Mouse (Mus musculus) neural tube, embryonic 11.5 days (tissue): ENCODE measurements around the gene Pigb. TPM values are rescaled to one million over a fixed set of nuclear protein-coding genes. Genes with fewer than 3 reads are reported as not detected.
A peak's percentile ranks its signal among the peaks of the same experiment; 100 is the strongest.

Experiments
- ATAC-seq: fragments of 200-750 bp; cut with Nextera tagmentation; 2 replicates; pipeline ENCODE4 v1.8.0; 2017; ENCODE audit warnings: moderate number of reproducible peaks, mild to moderate bottlenecking, moderate TSS enrichment, moderate library complexity; ENCODE audit not compliant: insufficient read depth, low FRiP score, low TSS enrichment
- DNase-seq: peaks from one replicate; pipeline ENCODE4 v3.0.0-alpha.2; 2015; ENCODE audit warnings: low spot score
- H3K27ac ChIP-seq: fragments of 300-500 bp; sonication (generic); 2 replicates; pipeline ENCODE4 v1.5.1; 2014; ENCODE audit warnings: low read depth, mild to moderate bottlenecking, low read length
- H3K27me3 ChIP-seq: fragments of 300-500 bp; sonication (generic); 2 replicates; pipeline ENCODE4 v1.6.1; 2014; ENCODE audit warnings: mild to moderate bottlenecking, low read length, mixed read lengths; ENCODE audit not compliant: control insufficient read depth, insufficient read depth
- H3K36me3 ChIP-seq: fragments of 300-500 bp; sonication (generic); 2 replicates; pipeline ENCODE4 v1.6.1; 2014; ENCODE audit warnings: mild to moderate bottlenecking, low read length, moderate library complexity, mixed read lengths; ENCODE audit not compliant: control insufficient read depth, insufficient read depth
- H3K4me1 ChIP-seq: fragments of 300-500 bp; sonication (generic); 2 replicates; pipeline ENCODE4 v1.6.1; 2014; ENCODE audit warnings: low read length, mixed read lengths; ENCODE audit not compliant: control insufficient read depth, insufficient read depth
- H3K4me2 ChIP-seq: fragments of 300-500 bp; sonication (generic); 2 replicates; pipeline ENCODE4 v1.6.1; 2014; ENCODE audit warnings: low read depth, mild to moderate bottlenecking, moderate library complexity
- H3K4me3 ChIP-seq: fragments of 300-500 bp; sonication (generic); 2 replicates; pipeline ENCODE4 v1.5.1; 2014; ENCODE audit warnings: low read depth, low read length
- H3K9ac ChIP-seq: fragments of 300-500 bp; sonication (generic); 2 replicates; pipeline ENCODE4 v1.6.1; 2014; ENCODE audit warnings: mild to moderate bottlenecking, low read length
- H3K9me3 ChIP-seq: fragments of 300-500 bp; sonication (generic); 2 replicates; pipeline ENCODE4 v1.6.1; 2016; ENCODE audit warnings: low read length; ENCODE audit not compliant: control insufficient read depth
- WGBS: fragments of 180-500 bp; shearing (Covaris S2); extraction: QIAGEN DNeasy Blood & Tissue Kit; methylation state at CpG from one replicate; pipeline ENCODE4 v1.1.7; 2014; 5-methylcytosine and 5-hydroxymethylcytosine counted together
- polyA plus RNA-seq: library from polyadenylated mRNA; unstranded; fragments of >200 nt; fragmentation: Nextera tagmentation; extraction: Ambion mirVana; gene quantifications from 2 replicates; pipeline ENCODE4 v1.2.1, GENCODE M21; 2014

Pigb gene
- polyA plus RNA-seq, 1 experiment from 2014 or later: 17.7 TPM

DNA sequence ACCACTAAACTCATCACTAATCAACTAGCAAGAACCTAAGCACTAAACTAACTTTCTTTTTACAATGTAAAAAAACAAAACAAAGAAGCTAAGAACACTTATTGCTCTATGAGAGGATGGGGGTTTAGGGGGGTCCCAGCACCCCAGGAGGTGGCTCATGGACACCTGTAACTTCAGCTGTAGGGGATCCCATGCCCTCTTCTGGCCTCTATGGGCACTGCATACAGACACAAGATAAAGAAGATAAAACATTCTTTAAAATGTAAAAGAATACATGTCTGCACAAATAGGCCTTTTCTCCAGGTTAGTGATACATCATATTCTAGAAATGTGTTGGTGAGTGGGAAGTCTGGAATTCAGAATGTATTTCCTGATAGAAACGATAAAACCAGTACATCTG is 6.8 kb downstream of the Pigb start:
- Histone ChIP-seq H3K27me3 (no peaks in the 10 kb centered on the region), H3K9ac (no peak overlapping the region), H3K4me2 (no peak overlapping the region), H3K4me3 (no peak overlapping the region), H3K36me3 (no peaks in the 10 kb centered on the region), H3K4me1 (no peaks in the 10 kb centered on the region), H3K27ac (no peak overlapping the region), H3K9me3 (no peaks in the 10 kb centered on the region)
- 90% methylated on average over 1 of the region's 1 CpGs for WGBS
- DNase-seq (no peak), ATAC-seq (no peak)

DNA sequence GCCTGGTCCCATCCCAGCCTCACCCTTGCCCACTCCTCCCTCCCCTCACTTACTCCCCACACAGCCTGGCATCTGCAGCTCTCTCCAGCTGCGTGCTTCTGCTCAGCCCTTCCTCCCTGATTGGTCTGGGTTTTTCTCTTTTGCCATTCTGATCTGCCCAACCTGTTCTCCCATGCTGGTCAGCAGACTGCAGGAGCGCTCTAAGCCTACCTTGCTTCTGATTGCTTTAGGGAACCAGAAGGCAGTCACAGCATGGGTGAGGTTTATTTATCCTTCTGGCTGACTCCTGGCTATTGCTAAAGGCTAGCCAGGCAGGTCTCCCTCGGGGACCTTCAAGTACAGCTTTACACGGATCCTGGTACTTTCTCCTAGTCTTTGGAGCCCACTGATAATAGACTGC is 8.8 kb downstream of the Pigb start:
- no peaks in the 10 kb centered on the region for H3K27me3 ChIP-seq
- H3K9ac ChIP-seq: no peak overlapping the region
- WGBS: 82% methylated on average over 4 of the region's 4 CpGs
- H3K9me3 ChIP-seq: no peaks in the 10 kb centered on the region
- DNase-seq: no peak
- H3K4me1 ChIP-seq: no peaks in the 10 kb centered on the region
- ATAC-seq: no peak
- no peak overlapping the region for H3K27ac ChIP-seq
- H3K36me3 ChIP-seq: no peaks in the 10 kb centered on the region; the same call in 1 of the 2 replicates
- H3K4me2 ChIP-seq: no peak overlapping the region
- no peak overlapping the region for H3K4me3 ChIP-seq

DNA sequence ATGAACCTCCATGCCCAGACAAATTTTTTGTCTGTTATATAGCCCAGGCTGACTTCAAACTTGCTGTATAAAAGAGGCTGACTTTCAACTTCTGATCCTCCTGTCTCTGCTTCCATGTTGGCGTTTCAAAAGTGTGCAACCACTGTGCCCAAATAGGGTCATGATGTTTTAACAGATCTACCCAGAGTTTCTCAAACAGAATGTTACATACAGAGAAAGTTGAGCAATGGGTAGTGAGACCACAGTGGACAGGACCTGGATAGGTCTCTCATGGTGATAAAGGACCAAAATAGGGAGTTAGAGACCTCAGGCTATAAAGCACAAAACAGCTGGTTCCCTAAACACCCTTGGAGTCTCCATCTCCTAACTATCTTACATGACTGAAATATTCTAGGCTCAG is 9.7 kb downstream of the Pigb start:
- H3K4me3 ChIP-seq: no peak overlapping the region
- H3K36me3 ChIP-seq: no peaks in the 10 kb centered on the region; the same call in 1 of the 2 replicates
- H3K9ac ChIP-seq: no peak overlapping the region
- ATAC-seq (no peak), DNase-seq (no peak)
- H3K27ac ChIP-seq: no peak overlapping the region
- H3K9me3 ChIP-seq: no peaks in the 10 kb centered on the region
- H3K4me2 ChIP-seq: no peak overlapping the region
- WGBS: 98% methylated on average over 1 of the region's 1 CpGs
- no peaks in the 10 kb centered on the region for H3K4me1 ChIP-seq
- no peaks in the 10 kb centered on the region for H3K27me3 ChIP-seq

DNA sequence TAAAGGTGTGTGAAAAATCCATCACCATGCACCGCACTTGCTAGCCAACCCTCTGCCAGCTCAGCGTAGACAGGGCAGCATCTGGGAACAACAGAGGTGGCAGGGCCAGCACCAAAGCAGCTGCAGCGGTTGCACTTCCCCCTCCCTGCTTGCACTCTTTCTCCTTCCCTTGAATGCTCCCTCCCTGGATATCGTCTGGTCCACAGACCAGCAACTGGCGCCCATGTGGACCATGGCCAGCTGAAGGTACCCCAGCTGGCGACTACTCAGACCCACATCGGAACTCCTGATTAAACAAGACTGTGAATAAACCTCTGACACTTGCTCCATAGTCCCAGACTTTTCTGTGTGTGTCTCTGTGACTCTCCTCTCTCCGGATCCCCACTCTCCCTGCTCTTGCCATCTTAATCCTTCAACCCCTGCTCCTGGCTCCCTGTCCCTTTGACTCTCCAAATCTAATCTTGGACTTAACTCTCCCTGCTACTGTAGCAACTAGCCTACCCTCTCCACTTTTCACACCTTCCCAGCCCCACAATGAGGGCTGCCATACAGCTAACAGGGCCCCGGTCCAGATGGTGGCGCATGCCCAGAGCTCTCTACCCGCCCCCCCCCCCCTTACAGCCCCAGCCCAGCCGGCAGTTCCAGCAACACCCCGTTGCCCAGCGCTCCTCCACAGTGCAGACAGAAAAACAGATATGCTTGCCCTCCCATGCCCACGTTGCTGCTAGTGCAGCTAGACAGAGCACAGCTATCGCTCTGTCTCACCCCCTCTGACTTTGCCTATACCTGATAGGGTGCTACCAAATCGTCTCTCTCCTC is 14.2 kb downstream of the Pigb start:
- H3K9ac ChIP-seq: no peak overlapping the region
- ATAC-seq: no peak
- H3K27me3 ChIP-seq: no peaks in the 10 kb centered on the region
- DNase-seq: peak; percentile 20
- H3K4me1 ChIP-seq: no peaks in the 10 kb centered on the region
- no peaks in the 10 kb centered on the region; the same call in 1 of the 2 replicates for H3K36me3 ChIP-seq
- WGBS: 21% methylated on average over 17 of the region's 17 CpGs
- no peak overlapping the region for H3K4me3 ChIP-seq
- no peak overlapping the region for H3K4me2 ChIP-seq
- H3K27ac ChIP-seq: no peak overlapping the region
- H3K9me3 ChIP-seq: no peaks in the 10 kb centered on the region

DNA sequence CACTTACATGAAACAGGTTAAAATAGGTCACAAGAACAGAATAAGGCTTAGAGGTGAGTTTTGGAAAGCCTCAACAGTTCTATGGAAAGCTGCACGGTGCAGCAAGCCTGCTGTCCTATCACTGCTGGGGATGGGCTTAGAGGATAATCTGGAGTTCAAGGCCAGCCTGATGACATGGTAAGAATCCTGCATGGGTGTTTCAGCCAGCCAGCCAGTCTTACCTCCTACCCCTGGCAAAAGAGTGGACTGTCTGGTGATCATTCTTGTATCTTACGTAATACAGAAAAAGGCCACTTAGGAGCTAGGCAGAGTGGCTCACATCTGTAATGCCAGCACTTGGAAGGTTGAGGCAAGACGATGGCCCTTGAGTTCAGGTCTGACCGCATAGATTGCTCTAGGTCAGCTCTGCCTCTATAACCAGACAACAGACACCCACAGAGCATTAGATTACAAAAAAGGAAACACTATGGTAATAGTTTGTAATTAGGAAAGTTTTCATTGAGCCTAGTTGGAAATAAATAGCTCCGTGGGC is 19.5 kb downstream of the Pigb start:
- Histone ChIP-seq H3K9ac (no peak overlapping the region), H3K36me3 (no peaks in the 10 kb centered on the region), H3K4me3 (no peak overlapping the region), H3K9me3 (no peaks in the 10 kb centered on the region), H3K27ac (no peak overlapping the region), H3K27me3 (no peaks in the 10 kb centered on the region), H3K4me2 (no peak overlapping the region), H3K4me1 (no peaks in the 10 kb centered on the region)
- WGBS: 94% methylated on average over 5 of the region's 5 CpGs
- no peak for ATAC-seq
- no peak for DNase-seq

DNA sequence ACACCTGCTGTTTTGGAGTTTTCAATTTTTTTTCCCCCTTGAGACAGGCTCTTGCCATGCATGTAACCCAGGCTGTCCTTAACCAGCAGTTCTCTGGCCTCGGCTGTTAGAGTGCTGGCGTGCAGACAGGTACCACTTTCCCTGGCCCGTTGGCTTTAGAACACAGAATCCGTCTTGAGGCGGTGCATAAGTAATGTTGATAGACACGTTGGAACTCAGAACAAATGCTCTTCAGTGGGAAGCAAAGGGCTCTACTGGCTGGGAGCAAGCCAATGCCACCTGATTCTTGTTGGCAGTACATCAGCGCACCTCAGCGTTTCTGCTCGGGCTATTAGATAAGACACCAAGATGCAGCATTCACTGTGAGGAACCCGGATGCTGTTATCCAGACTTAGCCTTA is 20.3 kb downstream of the Pigb start:
- Histone ChIP-seq H3K36me3 (no peaks in the 10 kb centered on the region), H3K4me3 (no peak overlapping the region)

DNA sequence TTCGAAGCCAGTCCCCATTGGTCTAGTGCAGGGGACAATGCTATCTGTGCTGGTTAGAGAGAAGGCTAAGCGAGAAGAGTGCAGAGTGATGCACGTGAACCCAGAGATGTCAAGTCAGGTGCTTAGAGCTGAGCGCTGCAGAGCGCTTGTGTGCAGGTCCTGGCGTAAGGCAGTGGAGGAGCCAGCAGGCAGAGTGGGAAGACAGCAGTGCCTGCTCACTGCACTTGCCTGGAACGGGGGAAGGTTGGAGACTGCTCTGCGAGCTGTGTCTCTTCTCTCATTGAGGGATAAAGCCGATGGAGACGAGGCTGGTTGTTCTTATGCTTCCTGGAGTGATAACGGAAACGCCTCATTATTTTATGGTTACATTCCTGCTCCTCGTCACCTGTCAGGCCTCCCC is 25.5 kb downstream of the Pigb start:
- DNase-seq (no peak), ATAC-seq (no peak)
- Histone ChIP-seq H3K27me3 (no peaks in the 10 kb centered on the region), H3K4me2 (no peak overlapping the region), H3K4me3 (no peak overlapping the region), H3K36me3 (no peaks in the 10 kb centered on the region), H3K9me3 (no peaks in the 10 kb centered on the region), H3K9ac (no peak overlapping the region), H3K4me1 (no peaks in the 10 kb centered on the region), H3K27ac (no peak overlapping the region)
- WGBS: 94% methylated on average over 13 of the region's 13 CpGs

More for the DNA sequence above, 20.3 kb downstream of the Pigb start:
- H3K27ac ChIP-seq: no peak overlapping the region
- no peaks in the 10 kb centered on the region for H3K4me1 ChIP-seq
- ATAC-seq: no peak
- no peak for DNase-seq
- no peak overlapping the region for H3K9ac ChIP-seq
- 92% methylated on average over 10 of the region's 10 CpGs for WGBS
- H3K9me3 ChIP-seq: no peaks in the 10 kb centered on the region
- no peaks in the 10 kb centered on the region for H3K27me3 ChIP-seq
- H3K4me2 ChIP-seq: no peak overlapping the region

DNA sequence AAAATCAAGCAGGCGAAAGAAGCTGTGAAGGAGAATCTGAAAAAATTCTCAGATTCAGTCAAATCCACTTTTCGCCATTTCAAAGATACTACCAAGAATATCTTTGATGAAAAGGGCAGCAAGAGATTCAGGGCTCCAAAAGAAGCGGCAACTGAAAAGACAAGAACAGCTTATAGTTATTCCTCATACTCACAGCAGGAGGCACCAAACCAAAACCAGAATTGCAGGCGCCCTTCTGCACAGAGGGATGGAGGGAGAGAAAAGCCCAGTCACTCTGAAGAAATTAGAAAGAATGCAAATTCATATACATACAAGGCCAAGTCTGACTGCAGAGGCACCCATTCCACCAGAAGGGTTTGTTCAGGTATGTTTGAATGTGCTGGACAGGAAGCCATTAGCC is 27.5 kb downstream of the Pigb start:
- H3K4me2 ChIP-seq: no peak overlapping the region
- no peak overlapping the region for H3K4me3 ChIP-seq
- no peak overlapping the region for H3K9ac ChIP-seq
- no peaks in the 10 kb centered on the region for H3K4me1 ChIP-seq
- ATAC-seq: no peak
- H3K9me3 ChIP-seq: no peaks in the 10 kb centered on the region
- no peak overlapping the region for H3K27ac ChIP-seq
- H3K36me3 ChIP-seq: no peaks in the 10 kb centered on the region
- DNase-seq: no peak
- 85% methylated on average over 4 of the region's 4 CpGs for WGBS
- H3K27me3 ChIP-seq: no peaks in the 10 kb centered on the region

DNA sequence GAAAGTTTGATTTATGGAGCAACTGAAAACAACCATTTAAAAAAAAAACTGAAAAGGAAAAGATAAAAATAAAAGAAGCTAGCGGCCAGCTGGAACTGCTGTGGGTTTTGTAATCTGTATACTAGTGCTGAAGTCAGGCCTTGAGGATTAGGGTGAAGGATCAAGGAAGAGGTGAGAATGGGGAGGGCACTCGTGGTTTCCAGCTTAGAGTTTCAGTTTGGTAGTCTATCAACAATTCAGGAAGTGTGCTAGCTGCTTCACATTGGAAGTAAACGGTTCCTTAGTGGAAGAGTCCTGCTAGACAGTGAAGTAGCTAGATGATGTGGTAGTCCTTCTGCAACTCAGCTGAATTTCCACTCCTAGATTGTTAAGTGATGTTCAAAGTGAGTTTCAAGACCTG is 31.8 kb downstream of the Pigb start:
- ATAC-seq (no peak), DNase-seq (no peak)
- Histone ChIP-seq H3K4me3 (no peak overlapping the region), H3K27me3 (no peaks in the 10 kb centered on the region), H3K9me3 (no peaks in the 10 kb centered on the region), H3K9ac (no peak overlapping the region), H3K27ac (no peak overlapping the region), H3K36me3 (no peaks in the 10 kb centered on the region), H3K4me2 (no peak overlapping the region), H3K4me1 (no peaks in the 10 kb centered on the region)
- WGBS: 79% methylated on average over 3 of the region's 3 CpGs
